9 mouse cellular contexts compared by ENCODE assay signal in the genomic region with DNA sequence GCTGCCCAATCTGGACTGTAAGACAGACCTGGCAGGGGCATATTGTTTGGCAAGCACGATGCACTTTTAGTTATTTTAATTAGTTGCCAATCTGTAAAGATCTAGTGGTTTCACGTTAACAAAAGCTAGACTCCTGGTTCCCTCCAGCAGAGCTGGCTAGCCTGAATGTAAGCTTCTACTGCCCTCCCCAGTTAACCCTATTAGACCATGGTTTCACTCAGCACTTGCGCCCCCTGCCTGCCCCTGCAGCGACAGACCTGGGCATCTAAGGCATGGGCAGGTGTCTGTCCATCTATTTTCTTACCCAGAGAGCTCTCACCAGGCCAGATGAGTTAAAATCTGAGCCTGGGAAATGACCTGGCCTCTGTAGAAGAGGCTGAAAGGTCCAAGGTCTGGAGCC. TPM values are rescaled to one million over a fixed set of nuclear protein-coding genes. Genes with fewer than 3 reads are reported as not detected.
A peak's percentile ranks its signal among the peaks of the same experiment; 100 is the strongest.
DNase-seq lines count a peak whose midpoint lies in the region; ATAC-seq and TF ChIP-seq lines count a peak whose summit lies in the region.
"Had no signal": no experiment of that assay in that cellular context is flagged by ENCODE, and none has a peak within 500 bp of the region (broad histone marks: within the 10 kb centered on the region; RNA-seq: fewer than 3 reads in every experiment).

No protein-coding gene starts in this region.

- no peaks in the 10 kb centered on the region for H3K27me3 ChIP-seq in intestine, postnatal 0 days (replicated peaks; ENCODE audit: control insufficient read depth, insufficient read depth, low read length)

- peaks cover 10% of the 10 kb centered on the region for H3K4me1 ChIP-seq in intestine, postnatal 0 days (replicated peaks; ENCODE audit: control insufficient read depth, insufficient read depth, low read length)

- peaks cover 3% of the 10 kb centered on the region; the same call in 1 of the 2 replicates for H3K9me3 ChIP-seq in intestine, postnatal 0 days (ENCODE audit: control insufficient read depth)
- H3K9me3 ChIP-seq: liver, embryonic 15.5 days had no signal

- no peak overlapping the region for H3K9ac ChIP-seq in intestine, postnatal 0 days (ENCODE audit: low read depth, low read length)
- H3K9ac ChIP-seq: liver, embryonic 15.5 days had no signal

- peak; percentile 49 for DNase-seq in adrenal gland, adult 2 months
- no peak for DNase-seq in adrenal gland, adult 8-10 months
- peak; percentile 37 for DNase-seq in ovary, postnatal 14 days (ENCODE audit: low spot score)
- no peak for DNase-seq in ovary, adult 18-20 months (ENCODE audit: low spot score)
- peak; percentile 61 for DNase-seq in embryo, embryonic 10.5 days (ENCODE audit: low spot score)
- peak; percentile 20 to 24 for DNase-seq in thymus, postnatal 36 days

- 14% methylated on average over 4 of the region's 4 CpGs for WGBS in intestine, postnatal 0 days

- TF ChIP-seq CTCF in intestine, postnatal 0 days (IDR thresholded peaks at IDR 0.05; ENCODE audit: low read depth): peak; percentile 91

- no peak overlapping the region for H3K4me3 ChIP-seq in intestine, postnatal 0 days (ENCODE audit: low read depth, low read length)
- H3K4me3 ChIP-seq: liver, embryonic 15.5 days had no signal

- no peaks in the 10 kb centered on the region for H3K36me3 ChIP-seq in intestine, postnatal 0 days (ENCODE audit: control insufficient read depth, insufficient read depth)
- H3K36me3 ChIP-seq: liver, embryonic 15.5 days had no signal

- H3K27ac ChIP-seq in intestine, postnatal 0 days (ENCODE audit: low read depth, low read length): no peak overlapping the region
- H3K27ac ChIP-seq: liver, embryonic 15.5 days had no signal

- ATAC-seq in intestine, postnatal 0 days: 0 out of 2 replicates have a peak, but pooled peaks have one; percentile 50
- ATAC-seq in megakaryocyte progenitor cell, adult 5-6 weeks (replicated peaks; ENCODE audit: poor library complexity): peak; percentile 77

- no peak overlapping the region for H3K4me2 ChIP-seq in intestine, postnatal 0 days (replicated peaks; ENCODE audit: low read depth)
- H3K4me2 ChIP-seq: liver, embryonic 15.5 days had no signal

RNA-seq across cellular contexts. Expression of gene Trim2, which starts 4.4 kb away (rescaled TPM):
- total RNA-seq in adrenal gland, adult 2 months (2021): 100 to 1,000 TPM in 1 of 2 experiments, 10 to 100 TPM in 1; 34.1 to 125 TPM
- polyA plus RNA-seq in adrenal gland, adult 2 months (2012; rRNA removed): 58.3 and 115 TPM in 2 replicates
- total RNA-seq in adrenal gland, adult 8-10 months (2022): 10 to 100 TPM; 42.9 to 87.2 (median 60.4) TPM
- polyA plus RNA-seq in intestine, postnatal 0 days (2015; fragmentation: Nextera tagmentation; extraction: Ambion mirVana): 21.2 and 22.5 TPM in 2 replicates
- 0.39 and 1.5 TPM in 2 replicates for total RNA-seq in megakaryocyte progenitor cell, adult 5-6 weeks (2015)
- total RNA-seq in megakaryocyte progenitor cell, adult 5-6 weeks (2017): 0.46 and 1.1 TPM in 2 replicates

Comparison
In these comparisons a context has a peak if more than half of its experiments do, and no peak if none do; other contexts are left out.
1. DNase-seq: peak in adrenal gland, adult 2 months (single experiment), ovary, postnatal 14 days (single experiment), embryo, embryonic 10.5 days (single experiment) and thymus, postnatal 36 days (2 of 2); none in adrenal gland, adult 8-10 months (single experiment) and ovary, adult 18-20 months (single experiment).
2. RNA of gene Trim2, which starts 4.4 kb away (total RNA-seq): 34.1 to 125 TPM in adrenal gland, adult 2 months and 42.9 to 87.2 TPM in adrenal gland, adult 8-10 months; 0.39 to 1.5 TPM in megakaryocyte progenitor cell, adult 5-6 weeks; every median in the first group is over 10 times any median in the second.